Mouse (Mus musculus) bone marrow, adult 2 months (tissue): ENCODE measurements around the gene Mpl.

Experiments used
- CTCF ChIP-seq: fragments of 200-500 bp; IDR thresholded peaks from 2 replicates; pipeline ENCODE4 v1.5.1; 2011; ENCODE audit warnings: low read length, control low read depth; ENCODE audit not compliant: control insufficient read depth, insufficient read depth
- POLR2A ChIP-seq: fragments of 200-500 bp; IDR thresholded peaks from 2 replicates; pipeline ENCODE4 v1.6.1; 2011; ENCODE audit warnings: low read depth, mild to moderate bottlenecking, control low read depth, low read length, borderline replicate concordance; ENCODE audit not compliant: control insufficient read depth

GRCm38 (mm10) chr4:118421384-118421783 is 35.9 kb downstream of the Mpl start:
- no peak for TF ChIP-seq POLR2A
- no peak for TF ChIP-seq CTCF
